Mouse (Mus musculus): Measurements from ENCODE around the gene Robo4. TPM values are rescaled to one million over a fixed set of nuclear protein-coding genes. Genes with fewer than 3 reads are reported as not detected.

Robo4 gene
- polyA plus RNA-seq, 1 experiment from 2014 or later, result 5.1 TPM

DNA sequence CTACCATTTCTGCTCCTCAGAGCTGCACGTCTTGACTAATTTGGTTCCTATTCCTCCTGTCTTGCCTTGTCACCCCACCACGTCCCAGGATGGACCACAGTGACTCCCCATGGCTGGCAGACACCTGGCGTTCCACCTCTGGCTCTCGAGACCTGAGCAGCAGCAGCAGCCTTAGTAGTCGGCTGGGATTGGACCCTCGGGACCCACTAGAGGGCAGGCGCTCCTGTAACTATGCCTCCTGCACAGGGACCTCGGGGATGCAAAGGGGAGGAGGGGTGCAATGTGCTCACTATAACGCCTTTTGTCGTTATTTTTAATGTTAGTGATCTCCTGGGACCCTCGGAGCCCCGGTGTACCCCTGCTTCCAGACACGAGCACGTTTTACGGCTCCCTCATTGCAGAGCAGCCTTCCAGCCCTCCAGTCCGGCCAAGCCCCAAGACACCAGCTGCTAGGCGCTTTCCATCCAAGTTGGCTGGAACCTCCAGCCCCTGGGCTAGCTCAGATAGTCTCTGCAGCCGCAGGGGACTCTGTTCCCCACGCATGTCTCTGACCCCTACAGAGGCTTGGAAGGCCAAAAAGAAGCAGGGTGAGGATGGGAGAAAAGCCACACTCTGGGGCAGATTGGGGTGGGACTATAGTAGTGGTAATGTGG lies 6.3 kb downstream of the Robo4 start:
- no peak for ATAC-seq
- WGBS (ENCODE audit: insufficient replicate concordance), result 18% methylated on average over 19 of the region's 19 CpGs
- Histone ChIP-seq H3K9me3 (replicated peaks) (no peaks in the 10 kb centered on the region), H3K4me2 (no peak overlapping the region), H3K27me3 (replicated peaks) (peaks cover 29% of the 10 kb centered on the region), H3K27ac (no peak overlapping the region), H3K9ac (no peak overlapping the region), H3K4me3 (no peak overlapping the region), H3K4me1 (no peaks in the 10 kb centered on the region), H3K36me3 (no peaks in the 10 kb centered on the region)

DNA sequence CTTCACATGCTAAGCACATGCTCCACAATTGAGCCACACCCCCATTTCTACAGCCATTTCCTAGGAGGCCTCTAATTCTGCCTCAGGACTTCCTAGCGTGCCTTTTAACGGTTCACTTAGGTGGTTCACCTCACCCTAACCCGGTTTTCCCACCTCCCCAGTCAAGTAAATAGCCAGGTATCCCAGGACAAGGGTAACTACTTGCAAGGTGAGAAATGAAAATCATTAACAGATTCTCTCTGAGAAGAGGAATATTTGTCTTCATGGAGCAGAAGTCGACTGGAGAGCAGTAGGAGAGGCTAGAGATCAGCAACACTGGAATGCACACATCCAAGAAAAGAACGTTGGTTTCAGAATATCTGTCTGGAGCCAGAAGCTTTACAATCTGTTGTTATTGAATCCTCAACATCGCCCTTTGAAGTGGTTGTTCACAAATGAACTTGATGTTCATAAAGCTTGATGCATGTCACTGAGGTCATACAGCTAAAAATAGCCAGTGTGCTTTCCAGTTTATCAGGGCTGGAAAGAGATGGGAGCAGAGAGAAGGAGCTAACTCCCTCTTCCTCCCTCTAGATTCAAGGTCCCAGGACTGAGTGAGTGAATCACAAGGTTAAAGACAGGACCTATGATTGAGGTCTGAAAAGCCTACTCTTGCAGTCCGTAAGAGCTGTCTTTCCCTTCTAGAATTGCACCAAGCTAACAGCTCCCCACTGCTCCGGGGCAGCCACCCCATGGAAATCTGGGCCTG lies 8.2 kb downstream of the Robo4 start:
- H3K9me3 ChIP-seq (replicated peaks), result no peaks in the 10 kb centered on the region
- H3K27me3 ChIP-seq (replicated peaks), result peaks cover 29% of the 10 kb centered on the region
- no peak for ATAC-seq
- no peaks in the 10 kb centered on the region for H3K36me3 ChIP-seq
- no peak overlapping the region for H3K4me2 ChIP-seq
- WGBS (ENCODE audit: insufficient replicate concordance), result 54% methylated on average over 8 of the region's 8 CpGs
- H3K4me1 ChIP-seq, result no peaks in the 10 kb centered on the region
- no peak overlapping the region for H3K4me3 ChIP-seq
- no peak overlapping the region for H3K9ac ChIP-seq
- no peak overlapping the region for H3K27ac ChIP-seq

DNA sequence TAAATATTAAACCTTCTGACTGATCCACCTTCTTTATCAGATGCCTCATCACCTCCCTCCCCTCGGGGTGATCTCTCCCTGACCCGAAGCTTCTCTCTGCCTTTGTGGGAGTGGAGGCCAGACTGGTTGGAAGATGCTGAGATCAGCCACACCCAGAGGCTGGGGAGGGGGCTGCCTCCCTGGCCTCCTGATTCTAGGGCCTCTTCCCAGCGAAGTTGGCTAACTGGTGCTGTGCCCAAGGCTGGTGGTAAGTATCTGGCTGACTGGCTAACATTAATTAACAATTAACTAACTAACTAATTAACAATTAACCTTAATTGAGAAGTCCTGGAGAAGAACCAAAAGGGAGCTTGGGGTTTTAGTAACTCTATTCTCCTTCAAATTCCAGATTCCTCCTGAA lies 11.3 kb downstream of the Robo4 start:
- Histone ChIP-seq H3K4me2 (no peak overlapping the region), H3K27me3 (replicated peaks) (peaks cover 19% of the 10 kb centered on the region), H3K9me3 (replicated peaks) (no peaks in the 10 kb centered on the region), H3K9ac (no peak overlapping the region), H3K27ac (no peak overlapping the region), H3K36me3 (no peaks in the 10 kb centered on the region), H3K4me3 (no peak overlapping the region), H3K4me1 (no peaks in the 10 kb centered on the region)
- ATAC-seq, result no peak
- WGBS (ENCODE audit: insufficient replicate concordance), result 43% methylated on average over 3 of the region's 3 CpGs

DNA sequence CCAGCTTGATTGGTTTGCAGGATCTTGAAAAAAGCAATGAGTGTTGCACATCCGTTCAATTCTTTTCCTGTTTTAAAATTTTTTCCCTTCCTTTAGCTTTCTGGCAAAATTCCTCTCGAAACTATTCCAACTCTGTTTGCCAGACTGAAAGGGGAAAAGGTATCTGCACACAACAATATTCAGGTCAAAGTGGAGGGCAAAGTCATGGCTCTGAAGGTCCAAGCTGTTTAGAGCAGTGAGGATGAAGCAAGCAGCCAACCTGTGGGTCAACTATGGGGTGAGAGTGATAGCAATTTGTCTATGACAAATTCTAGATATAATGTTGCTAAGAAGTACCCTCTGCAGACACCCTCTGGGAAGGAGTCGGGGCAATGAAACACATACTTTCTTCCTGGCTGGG lies 13.0 kb downstream of the Robo4 start:
- Histone ChIP-seq H3K4me3 (no peak overlapping the region), H3K9me3 (replicated peaks) (no peaks in the 10 kb centered on the region), H3K27ac (no peak overlapping the region), H3K9ac (no peak overlapping the region), H3K27me3 (replicated peaks) (peaks cover 13% of the 10 kb centered on the region), H3K36me3 (no peaks in the 10 kb centered on the region), H3K4me1 (no peaks in the 10 kb centered on the region), H3K4me2 (no peak overlapping the region)
- 52% methylated on average over 3 of the region's 3 CpGs for WGBS (ENCODE audit: insufficient replicate concordance)
- ATAC-seq, result no peak

DNA sequence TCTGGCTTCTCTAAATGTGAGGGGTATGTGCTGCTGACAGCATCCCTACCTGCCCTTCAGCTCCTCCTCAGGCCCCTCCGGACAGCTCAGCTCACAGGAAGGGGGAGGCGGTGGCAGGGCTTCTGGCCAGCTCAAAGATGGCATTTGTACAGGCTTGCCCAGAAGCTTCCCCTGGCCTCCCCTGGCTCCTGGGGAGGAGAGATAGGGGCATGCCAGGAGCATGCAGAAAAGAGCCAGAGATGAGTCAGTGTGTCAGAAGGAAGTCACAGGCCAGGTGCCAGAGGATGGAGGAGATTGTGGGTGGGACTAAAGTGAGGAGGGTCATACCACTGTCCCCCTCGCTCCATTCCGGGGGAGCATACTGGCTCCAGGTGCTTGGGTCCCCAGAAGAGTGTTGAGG lies 17.1 kb downstream of the Robo4 start:
- H3K4me1 ChIP-seq, result peaks cover 10% of the 10 kb centered on the region
- no peaks in the 10 kb centered on the region for H3K36me3 ChIP-seq
- no peak overlapping the region for H3K27ac ChIP-seq
- ATAC-seq, result no peak
- no peak overlapping the region for H3K4me2 ChIP-seq
- no peaks in the 10 kb centered on the region for H3K9me3 ChIP-seq (replicated peaks)
- WGBS (ENCODE audit: insufficient replicate concordance), result 48% methylated on average over 4 of the region's 4 CpGs
- no peak overlapping the region for H3K9ac ChIP-seq
- peaks cover 28% of the 10 kb centered on the region for H3K27me3 ChIP-seq (replicated peaks)
- H3K4me3 ChIP-seq, result no peak overlapping the region

DNA sequence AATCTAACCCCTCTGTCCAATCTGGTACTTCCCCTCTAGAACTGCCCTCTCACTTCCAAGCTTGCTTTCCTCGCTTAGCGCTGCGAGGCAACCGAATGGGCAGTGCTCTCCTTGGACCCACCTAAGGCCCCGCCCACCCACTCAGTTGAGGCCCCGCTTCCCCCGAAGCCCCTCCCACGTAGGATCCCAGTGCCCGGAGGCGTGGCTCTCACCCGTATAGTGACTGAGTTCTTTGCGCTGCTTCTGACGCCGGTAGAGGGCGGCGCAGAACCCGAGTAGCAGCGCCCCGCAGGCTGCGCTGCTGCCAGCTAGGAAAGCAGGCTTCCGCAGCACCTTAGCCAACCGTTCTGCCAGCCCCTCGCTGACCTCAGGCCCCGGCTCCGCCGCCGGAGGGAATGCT lies 19.0 kb downstream of the Robo4 start:
- H3K27ac ChIP-seq, result no peak overlapping the region
- H3K4me1 ChIP-seq, result peaks cover 10% of the 10 kb centered on the region
- H3K4me3 ChIP-seq, result peak overlapping the region; percentile 39
- no peak overlapping the region for H3K9ac ChIP-seq
- no peaks in the 10 kb centered on the region for H3K9me3 ChIP-seq (replicated peaks)
- ATAC-seq, result peak; percentile 83
- WGBS (ENCODE audit: insufficient replicate concordance), result under 1% methylated on average over 27 of the region's 27 CpGs
- peaks cover 37% of the 10 kb centered on the region for H3K27me3 ChIP-seq (replicated peaks)
- peak overlapping the region; percentile 68 for H3K4me2 ChIP-seq
- H3K36me3 ChIP-seq, result no peaks in the 10 kb centered on the region

DNA sequence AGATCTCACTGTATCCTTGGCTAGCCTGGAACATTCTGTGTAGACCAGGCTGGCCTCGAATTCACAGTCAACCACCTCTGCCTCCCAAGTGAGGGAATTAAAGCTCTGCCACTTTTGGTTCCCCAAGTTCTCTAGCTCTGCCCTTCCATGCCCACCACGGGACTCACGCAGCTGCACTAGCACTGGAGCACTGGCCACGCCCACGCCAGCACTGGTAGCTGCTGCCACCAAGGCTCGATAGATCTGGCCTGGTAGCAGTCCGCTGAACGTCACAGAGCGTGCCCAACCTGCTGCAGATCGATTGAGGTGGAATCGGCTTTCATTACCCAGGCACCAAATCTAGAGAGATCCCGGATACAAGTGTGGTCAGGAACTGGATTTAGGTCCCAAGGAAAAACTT lies 19.5 kb downstream of the Robo4 start:
- WGBS (ENCODE audit: insufficient replicate concordance), result 16% methylated on average over 12 of the region's 12 CpGs
- no peaks in the 10 kb centered on the region for H3K9me3 ChIP-seq (replicated peaks)
- no peak overlapping the region for H3K9ac ChIP-seq
- no peaks in the 10 kb centered on the region for H3K36me3 ChIP-seq
- ATAC-seq, result no peak
- H3K4me3 ChIP-seq, result peak overlapping the region; percentile 39; the same call in 1 of the 2 replicates
- peaks cover 10% of the 10 kb centered on the region for H3K4me1 ChIP-seq
- peaks cover 37% of the 10 kb centered on the region for H3K27me3 ChIP-seq (replicated peaks)
- H3K4me2 ChIP-seq, result peak overlapping the region; percentile 68
- no peak overlapping the region for H3K27ac ChIP-seq

DNA sequence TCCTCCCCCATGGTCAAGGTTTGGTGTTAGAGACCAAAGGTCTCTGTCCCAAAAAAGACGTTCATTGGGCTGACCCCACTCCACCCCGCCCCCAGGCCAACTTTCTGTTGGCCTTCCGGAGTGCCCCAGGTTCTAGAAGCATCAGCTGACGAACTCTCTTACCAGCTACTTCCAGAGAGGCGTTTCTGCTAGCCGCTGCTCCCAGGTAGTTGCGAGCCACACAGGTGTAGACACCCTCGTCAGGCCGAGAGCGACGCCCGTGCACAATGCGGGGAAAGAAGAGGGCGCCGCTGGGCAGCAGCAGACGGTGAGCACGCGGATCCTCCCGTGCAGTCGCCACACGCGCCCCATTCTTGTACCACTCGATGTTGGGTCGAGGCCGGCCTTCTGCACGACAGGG lies 27.6 kb downstream of the Robo4 start:
- no peak for ATAC-seq
- Histone ChIP-seq H3K4me2 (peak overlapping the region; percentile 4; the same call in 1 of the 2 replicates), H3K9me3 (replicated peaks) (no peaks in the 10 kb centered on the region), H3K4me1 (no peaks in the 10 kb centered on the region), H3K27ac (no peak overlapping the region), H3K4me3 (no peak overlapping the region), H3K27me3 (replicated peaks) (peaks cover 82% of the 10 kb centered on the region), H3K36me3 (no peaks in the 10 kb centered on the region), H3K9ac (no peak overlapping the region)
- WGBS (ENCODE audit: insufficient replicate concordance), result 15% methylated on average over 26 of the region's 26 CpGs

DNA sequence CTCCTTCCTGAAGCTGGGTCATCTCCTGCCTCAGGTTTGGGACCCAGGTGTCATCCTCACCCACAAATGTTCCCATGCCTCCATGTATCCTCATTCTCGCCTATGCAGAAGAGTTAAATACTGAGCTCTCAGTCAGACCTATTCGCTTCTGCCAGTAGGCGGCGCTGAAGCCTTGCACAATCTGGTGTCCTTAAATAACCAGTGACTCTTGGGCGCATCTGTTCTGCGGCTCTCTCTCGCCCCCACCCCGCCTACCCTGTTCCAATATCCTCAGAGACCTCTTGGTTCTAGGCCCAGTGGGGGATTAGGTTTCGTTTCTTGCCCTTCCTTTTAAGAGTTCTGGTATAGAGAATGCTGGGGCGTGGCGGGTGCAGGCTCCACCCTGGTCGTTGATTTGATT lies 28.9 kb downstream of the Robo4 start:
- Histone ChIP-seq H3K4me3 (no peak overlapping the region), H3K9ac (no peak overlapping the region), H3K27me3 (replicated peaks) (peaks cover 92% of the 10 kb centered on the region), H3K4me2 (no peak overlapping the region), H3K9me3 (replicated peaks) (no peaks in the 10 kb centered on the region), H3K27ac (no peak overlapping the region), H3K36me3 (no peaks in the 10 kb centered on the region), H3K4me1 (no peaks in the 10 kb centered on the region)
- no peak for ATAC-seq
- WGBS (ENCODE audit: insufficient replicate concordance), result 3% methylated on average over 12 of the region's 12 CpGs

DNA sequence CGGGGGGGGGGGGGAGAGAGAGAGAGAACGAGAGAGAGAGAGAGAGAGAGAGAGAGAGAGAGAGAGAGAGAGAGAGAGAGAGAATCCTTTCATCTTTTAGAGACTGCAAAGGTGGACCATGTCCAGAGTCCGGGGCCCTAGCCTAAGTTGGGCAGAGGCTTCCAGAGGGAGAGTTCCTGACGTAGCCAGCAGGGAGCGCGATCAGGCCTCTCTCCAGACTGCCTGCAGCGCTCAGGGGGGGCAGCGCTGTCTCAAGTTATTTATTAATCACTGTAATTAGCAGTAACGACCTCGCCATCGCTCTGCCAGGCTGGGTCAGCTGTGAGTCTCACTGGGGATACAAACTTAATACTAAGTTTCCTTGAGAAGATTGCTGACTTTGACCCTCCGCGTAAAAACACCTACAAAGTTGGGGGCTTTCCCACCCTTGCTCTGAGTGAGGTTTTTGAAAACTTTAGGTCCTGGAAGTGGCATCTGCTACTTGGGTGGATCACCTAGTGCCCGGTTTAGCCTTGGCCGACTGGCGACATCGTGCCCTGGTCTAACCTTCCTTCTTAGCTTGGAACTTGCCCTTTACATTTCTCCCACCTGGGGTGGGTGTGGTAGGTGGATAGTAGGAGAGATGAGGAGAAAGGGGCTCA lies 30.4 kb downstream of the Robo4 start:
- WGBS (ENCODE audit: insufficient replicate concordance), result 2% methylated on average over 16 of the region's 17 CpGs
- no peaks in the 10 kb centered on the region for H3K9me3 ChIP-seq (replicated peaks)
- H3K27me3 ChIP-seq (replicated peaks), result peaks cover 92% of the 10 kb centered on the region
- no peak overlapping the region for H3K27ac ChIP-seq
- H3K4me2 ChIP-seq, result peak overlapping the region; percentile 49
- no peak for ATAC-seq
- H3K9ac ChIP-seq, result no peak overlapping the region
- no peaks in the 10 kb centered on the region for H3K4me1 ChIP-seq
- no peaks in the 10 kb centered on the region for H3K36me3 ChIP-seq
- no peak overlapping the region for H3K4me3 ChIP-seq

DNA sequence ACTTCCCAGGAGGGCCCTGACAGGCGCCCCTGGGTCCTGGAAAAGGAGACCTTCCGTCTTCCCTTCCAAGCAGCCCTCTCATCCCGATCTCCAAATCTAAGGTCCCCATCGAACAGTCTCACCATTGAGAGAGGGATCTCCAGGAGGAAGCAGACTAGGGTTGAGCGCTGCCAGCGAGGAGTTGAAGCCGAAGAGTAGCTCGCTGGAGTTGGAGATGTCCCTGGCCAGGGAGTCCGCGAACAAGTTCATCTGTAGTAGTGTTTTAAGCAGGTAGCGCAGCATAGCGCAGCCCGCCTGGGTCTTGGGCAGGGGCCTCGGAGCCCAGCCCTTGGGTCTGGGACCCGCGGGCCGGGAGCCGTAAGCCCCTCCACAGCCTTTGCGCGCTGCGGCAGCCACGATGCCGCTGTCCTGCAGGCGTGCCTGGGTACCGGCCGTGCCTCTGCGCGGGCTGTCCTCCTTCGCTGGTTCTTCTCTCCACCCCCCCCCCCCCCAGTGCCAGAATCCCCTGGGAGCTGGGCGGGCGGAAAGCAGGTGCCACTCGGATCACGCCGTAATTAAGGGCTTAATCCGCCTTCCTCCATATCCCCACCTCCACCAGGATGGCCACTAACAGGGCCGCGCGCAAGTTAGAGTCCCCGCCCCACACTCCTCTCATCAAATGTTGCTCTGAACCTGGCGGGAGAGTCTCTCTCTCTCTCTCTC lies 31.2 kb downstream of the Robo4 start, which contains the start of gene Robo3:
Robo3 (minus strand) TSS at position 527 of the 702 bp plus-strand sequence.
- no peaks in the 10 kb centered on the region for H3K4me1 ChIP-seq
- 0% methylated on average over 28 of the region's 40 CpGs for WGBS (ENCODE audit: insufficient replicate concordance)
- H3K4me3 ChIP-seq, result peak within 1 kb of the TSS; percentile 20
- H3K27me3 ChIP-seq (replicated peaks), result peaks cover 89% of the 10 kb centered on the region
- H3K9me3 ChIP-seq (replicated peaks), result no peaks in the 10 kb centered on the region
- H3K36me3 ChIP-seq, result no peaks in the 10 kb centered on the region
- H3K4me2 ChIP-seq, result peak within 1 kb of the TSS; percentile 49
- H3K9ac ChIP-seq, result no peak within 1 kb of the TSS
- H3K27ac ChIP-seq, result no peak within 1 kb of the TSS
- no peak for ATAC-seq
